Mouse (Mus musculus): ENCODE data around the gene Olfr549. TPM values are rescaled to one million over a fixed set of nuclear protein-coding genes. Genes with fewer than 3 reads are reported as not detected.

Olfr549 gene
- polyA plus RNA-seq (2012; rRNA removed), result not detected in 2 replicates

GRCm38 (mm10) chr7:102549570-102549969 lies at the start of gene Olfr549:
Gene Olfr549 (plus strand): TSS chr7:102549870.

GRCm38 (mm10) chr7:102534449-102534848 lies 15.2 kb upstream of the Olfr549 start, which contains the start of gene Olfr547:
Gene Olfr547 (plus strand): TSS chr7:102534749.

GRCm38 (mm10) chr7:102540596-102540995 lies 9.1 kb upstream of the Olfr549 start, which contains the start of gene Olfr548-ps1:
Gene Olfr548-ps1 (plus strand): TSS chr7:102540896.

GRCm38 (mm10) chr7:102564999-102565997 lies 15.6 kb downstream of the Olfr549 start, which contains the start of gene Trim21:
Gene Trim21 (minus strand): TSS chr7:102565486.

GRCm38 (mm10) chr7:102571142-102571541 lies 21.5 kb downstream of the Olfr549 start, which contains the start of gene Olfr550:
Gene Olfr550 (plus strand): TSS chr7:102571442.

GRCm38 (mm10) chr7:102591786-102592185 lies 42.1 kb downstream of the Olfr549 start, which contains the start of gene Olfr551:
Gene Olfr551 (minus strand): TSS chr7:102591886.

GRCm38 (mm10) chr7:102597378-102598031 lies 47.8 kb downstream of the Olfr549 start, which contains the start of gene Olfr552:
Gene Olfr552 (plus strand): TSS chr7:102597770.

Other genes starting within 250 kb of the Olfr549 start
- gene Rrm1, start 108.2 kb upstream of the Olfr549 start, polyA plus RNA-seq (2012; rRNA removed), result 6.2 and 7.1 TPM in 2 replicates
- gene Olfr543, start 68.2 kb upstream of the Olfr549 start, polyA plus RNA-seq (2012; rRNA removed), result not detected in 2 replicates
- not detected in 2 replicates for gene Olfr544, start 61.6 kb upstream of the Olfr549 start, polyA plus RNA-seq (2012; rRNA removed)
- gene Olfr545, start 50.3 kb upstream of the Olfr549 start, polyA plus RNA-seq (2012; rRNA removed), result not detected in 2 replicates
- not detected in 2 replicates for gene Olfr547, start 15.1 kb upstream of the Olfr549 start, polyA plus RNA-seq (2012; rRNA removed)
- not detected in 2 replicates for gene Olfr548-ps1, start 9.0 kb upstream of the Olfr549 start, polyA plus RNA-seq (2012; rRNA removed)
- 3.3 and 3.5 TPM in 2 replicates for gene Trim21, start 15.6 kb downstream of the Olfr549 start, polyA plus RNA-seq (2012; rRNA removed)
- gene Olfr550, start 21.6 kb downstream of the Olfr549 start, polyA plus RNA-seq (2012; rRNA removed), result 0.32 TPM in 1 of 2 replicates, not detected in the other
- not detected in 2 replicates for gene Olfr551, start 42.0 kb downstream of the Olfr549 start, polyA plus RNA-seq (2012; rRNA removed)
- gene Olfr552, start 47.9 kb downstream of the Olfr549 start, polyA plus RNA-seq (2012; rRNA removed), result not detected in 2 replicates
- not detected in 2 replicates for gene Olfr553, start 68.3 kb downstream of the Olfr549 start, polyA plus RNA-seq (2012; rRNA removed)
- gene Olfr554, start 88.6 kb downstream of the Olfr549 start, polyA plus RNA-seq (2012; rRNA removed), result not detected in 2 replicates
- gene Olfr555, start 109.0 kb downstream of the Olfr549 start, polyA plus RNA-seq (2012; rRNA removed), result not detected in 2 replicates
- gene Olfr556, start 115.0 kb downstream of the Olfr549 start, polyA plus RNA-seq (2012; rRNA removed), result not detected in 2 replicates
- gene Trim68, start 137.5 kb downstream of the Olfr549 start, polyA plus RNA-seq (2012; rRNA removed), result 10.8 and 13.9 TPM in 2 replicates
- gene Olfr557, start 146.0 kb downstream of the Olfr549 start, polyA plus RNA-seq (2012; rRNA removed), result not detected in 2 replicates
- gene Olfr558, start 152.3 kb downstream of the Olfr549 start, polyA plus RNA-seq (2012; rRNA removed), result 0.90 and 1.6 TPM in 2 replicates
- gene Olfr33, start 169.2 kb downstream of the Olfr549 start, polyA plus RNA-seq (2012; rRNA removed), result 0.12 and 0.20 TPM in 2 replicates
- not detected in 2 replicates for gene Olfr559, start 177.6 kb downstream of the Olfr549 start, polyA plus RNA-seq (2012; rRNA removed)
- 0.14 and 0.16 TPM in 2 replicates for gene Olfr560, start 209.5 kb downstream of the Olfr549 start, polyA plus RNA-seq (2012; rRNA removed)
- gene Olfr78, start 209.6 kb downstream of the Olfr549 start, polyA plus RNA-seq (2012; rRNA removed), result 7.7 and 9.7 TPM in 2 replicates
- not detected in 2 replicates for gene Olfr561, start 221.4 kb downstream of the Olfr549 start, polyA plus RNA-seq (2012; rRNA removed)

All from colon, adult 2 months (tissue).